Mouse (Mus musculus) heart, postnatal 0 days (tissue): Measurements from ENCODE around the gene Cldn17.

Source experiments
- CTCF ChIP-seq: IDR thresholded peaks from 2 replicates; pipeline ENCODE4 v1.5.1; 2016; ENCODE audit warnings: antibody characterized with exemption, control low read depth, low read depth
- EP300 ChIP-seq: IDR thresholded peaks from 2 replicates; pipeline ENCODE4 v1.6.1; 2016; ENCODE audit warnings: antibody characterized with exemption, low read depth

GRCm38 (mm10) chr16:88480011-88480774, 26.6 kb downstream of the Cldn17 start:
- TF ChIP-seq CTCF (no peak), EP300 (no peak)
